35 mouse cellular contexts compared by ENCODE assay signal in the genomic region with DNA sequence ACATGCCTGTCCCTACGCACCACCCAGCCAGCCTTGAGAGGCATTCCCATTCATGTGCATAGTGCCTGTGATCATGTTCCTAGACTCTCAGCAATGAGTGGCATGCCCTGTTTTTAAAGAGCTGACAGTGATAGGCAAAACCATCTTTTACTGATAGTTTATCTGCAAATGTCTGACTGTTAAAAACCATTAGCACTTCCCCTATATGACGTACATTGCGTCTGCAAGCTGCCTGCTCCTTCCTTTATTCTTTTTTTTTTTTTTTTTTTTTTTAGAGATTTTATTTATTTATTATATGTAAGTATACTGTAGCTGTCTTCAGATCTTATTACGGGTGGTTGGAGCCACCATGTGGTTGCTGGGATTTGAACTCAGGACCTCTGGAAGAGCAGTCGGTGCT.
"Had no signal": no experiment of that assay in that cellular context is flagged by ENCODE, and none has a peak within 500 bp of the region (broad histone marks: within the 10 kb centered on the region; RNA-seq: fewer than 3 reads in every experiment).

No protein-coding gene starts in this region.

- H3K9me3 ChIP-seq: heart, embryonic 10.5 days; heart, embryonic 12.5 days; heart, embryonic 13.5 days; heart, embryonic 15.5 days; hindbrain, embryonic 10.5 days; hindbrain, embryonic 12.5 days; hindbrain, embryonic 13.5 days; hindbrain, embryonic 15.5 days; intestine, embryonic 15.5 days; kidney, embryonic 15.5 days had no signal

- H3K27me3 ChIP-seq: heart, embryonic 12.5 days; heart, embryonic 13.5 days; heart, embryonic 15.5 days; hindbrain, embryonic 12.5 days; hindbrain, embryonic 13.5 days; hindbrain, embryonic 15.5 days; intestine, embryonic 15.5 days; kidney, embryonic 15.5 days had no signal

- H3K4me2 ChIP-seq: heart, embryonic 11.5 days; heart, embryonic 12.5 days; heart, embryonic 13.5 days; heart, embryonic 15.5 days; hindbrain, embryonic 12.5 days; hindbrain, embryonic 13.5 days; hindbrain, embryonic 14.5 days; hindbrain, embryonic 15.5 days; intestine, embryonic 15.5 days; kidney, embryonic 15.5 days had no signal

- H3K4me3 ChIP-seq: heart, embryonic 10.5 days; heart, embryonic 12.5 days; heart, embryonic 13.5 days; heart, embryonic 15.5 days; hindbrain, embryonic 10.5 days; hindbrain, embryonic 12.5 days; hindbrain, embryonic 13.5 days; hindbrain, embryonic 15.5 days; intestine, embryonic 15.5 days; kidney, embryonic 15.5 days; layer of hippocampus, adult 2 months had no signal

- ATAC-seq: hindbrain, embryonic 16.5 days; hindbrain, postnatal 0 days; inflammation-experienced regulatory T-cells, adult 6 months; intestine, embryonic 15.5 days; intestine, embryonic 16.5 days; intestine, postnatal 0 days had no signal

- H3K27ac ChIP-seq: heart, embryonic 10.5 days; heart, embryonic 13.5 days; heart, embryonic 15.5 days; hindbrain, embryonic 10.5 days; hindbrain, embryonic 12.5 days; hindbrain, embryonic 13.5 days; hindbrain, embryonic 14.5 days; hindbrain, embryonic 15.5 days; hindbrain, postnatal 0 days; intestine, embryonic 15.5 days; kidney, embryonic 15.5 days; kidney, postnatal 0 days; layer of hippocampus, adult 2 months had no signal

- H3K4me1 ChIP-seq: intestine, embryonic 15.5 days; kidney, embryonic 15.5 days had no signal

- H3K9ac ChIP-seq: heart, embryonic 12.5 days; heart, embryonic 13.5 days; heart, embryonic 15.5 days; hindbrain, embryonic 12.5 days; hindbrain, embryonic 13.5 days; hindbrain, embryonic 14.5 days; hindbrain, embryonic 15.5 days; intestine, embryonic 15.5 days; kidney, embryonic 15.5 days had no signal

- DNase-seq: heart, postnatal 10 days; heart, postnatal 14 days; heart, postnatal 36 days; heart, postnatal 4 days; kidney, adult 11 months; kidney, adult 18-20 months; kidney, adult 2 months; kidney, adult 8-10 months; kidney, adult 9 months; kidney, postnatal 10 days; kidney, postnatal 14 days; kidney, postnatal 25 days; kidney, postnatal 36 days; kidney, postnatal 4 days; layer of hippocampus, adult 9-11 months; layer of hippocampus, postnatal 36 days had no signal
